Mouse (Mus musculus): ENCODE results near the gene Arap1.

GRCm38 (mm10) chr7:101317014-101317413, 30.9 kb upstream of the Arap1 start, which contains the start of gene Stard10:
- TF ChIP-seq POLR2A (IDR thresholded peaks at IDR 0.05; ENCODE audit: insufficient read length, low read depth) (no peak), MAX (IDR thresholded peaks at IDR 0.05; ENCODE audit: low read depth) (no peak), USF1 (IDR thresholded peaks at IDR 0.05; ENCODE audit: low read depth) (no peak), MYOD1 (IDR thresholded peaks at IDR 0.05; ENCODE audit: control insufficient read depth in 1 of 3, insufficient read length in 2 of 3, low read depth in 2 of 3) (no peak)
